Mouse (Mus musculus): ENCODE measurements around the gene Phldb3.

Phldb3 gene

GRCm38 (mm10) chr7:24637046-24637445 lies 26.5 kb downstream of the Phldb3 start:
- no peak for DNase-seq

- DNase-seq, result peak; percentile 55
These were observed 27.7 kb downstream of the Phldb3 start for GRCm38 (mm10) chr7:24638026-24638856.

GRCm38 (mm10) chr7:24640450-24640849 lies 29.9 kb downstream of the Phldb3 start:
- DNase-seq, result no peak

- DNase-seq, result peak; percentile 78
These were observed 31.9 kb downstream of the Phldb3 start for GRCm38 (mm10) chr7:24642491-24642890.

- no peak for DNase-seq
These were observed 33.9 kb downstream of the Phldb3 start for GRCm38 (mm10) chr7:24644492-24644891.

GRCm38 (mm10) chr7:24644996-24645395 lies 34.4 kb downstream of the Phldb3 start:
- no peak for DNase-seq

GRCm38 (mm10) chr7:24646486-24646885 lies 35.9 kb downstream of the Phldb3 start:
- DNase-seq, result peak; percentile 14

- DNase-seq, result peak; percentile 77
These were observed 43.1 kb downstream of the Phldb3 start for GRCm38 (mm10) chr7:24653681-24654080.

GRCm38 (mm10) chr7:24659737-24660357 lies 49.3 kb downstream of the Phldb3 start:
- DNase-seq, result no peak

- peak; percentile 15 for DNase-seq
These were observed 50.7 kb downstream of the Phldb3 start for GRCm38 (mm10) chr7:24661118-24661904.

GRCm38 (mm10) chr7:24662575-24662974 lies 52.0 kb downstream of the Phldb3 start:
- DNase-seq, result peak; percentile 76

GRCm38 (mm10) chr7:24664301-24664700 lies 53.7 kb downstream of the Phldb3 start:
- DNase-seq, result no peak

- DNase-seq, result no peak
These were observed 54.4 kb downstream of the Phldb3 start for GRCm38 (mm10) chr7:24664959-24665358.

GRCm38 (mm10) chr7:24671944-24672439 lies 61.4 kb downstream of the Phldb3 start:
- DNase-seq, result no peak

GRCm38 (mm10) chr7:24676575-24676974 lies 66.0 kb downstream of the Phldb3 start, which contains the start of gene Tex101:
Tex101 (minus strand) TSS chr7:24676675.
- no peak for DNase-seq
